Mouse (Mus musculus): ENCODE results near the gene Rnf222.

Rnf222 gene

GRCm38 (mm10) chr11:68890625-68891024 is 2.3 kb downstream of the Rnf222 start:
- no peak for DNase-seq

- DNase-seq = no peak
These were observed 3.5 kb downstream of the Rnf222 start for GRCm38 (mm10) chr11:68891823-68892222.

GRCm38 (mm10) chr11:68892233-68892832 is 4.0 kb downstream of the Rnf222 start:
- no peak for DNase-seq

GRCm38 (mm10) chr11:68893911-68894464 is 5.6 kb downstream of the Rnf222 start:
- DNase-seq = no peak

GRCm38 (mm10) chr11:68896247-68896646 is 7.9 kb downstream of the Rnf222 start:
- DNase-seq = no peak

GRCm38 (mm10) chr11:68897120-68897519 is 8.8 kb downstream of the Rnf222 start:
- peak; percentile 30 for DNase-seq

GRCm38 (mm10) chr11:68897838-68898237 is 9.5 kb downstream of the Rnf222 start:
- DNase-seq = no peak

- DNase-seq = no peak
These were observed 10.4 kb downstream of the Rnf222 start for GRCm38 (mm10) chr11:68898790-68899189.

GRCm38 (mm10) chr11:68899815-68900214 is 11.5 kb downstream of the Rnf222 start:
- DNase-seq = no peak

GRCm38 (mm10) chr11:68900519-68901350 is 12.4 kb downstream of the Rnf222 start:
- DNase-seq = peak; percentile 17

- peak; percentile 98 for DNase-seq
These were observed 13.1 kb downstream of the Rnf222 start, which contains the start of gene Rpl26 for GRCm38 (mm10) chr11:68901351-68902046. Gene Rpl26 (plus strand): TSS chr11:68901583.

GRCm38 (mm10) chr11:68902047-68902364 is 13.7 kb downstream of the Rnf222 start:
- no peak for DNase-seq

- no peak for DNase-seq
These were observed 14.0 kb downstream of the Rnf222 start for GRCm38 (mm10) chr11:68902367-68902766.

GRCm38 (mm10) chr11:68902823-68903222 is 14.5 kb downstream of the Rnf222 start:
- DNase-seq = no peak

- no peak for DNase-seq
These were observed 15.4 kb downstream of the Rnf222 start for GRCm38 (mm10) chr11:68903775-68904174.

- peak; percentile 74 for DNase-seq
These were observed 16.2 kb downstream of the Rnf222 start for GRCm38 (mm10) chr11:68904375-68905137.

- no peak for DNase-seq
These were observed 16.8 kb downstream of the Rnf222 start for GRCm38 (mm10) chr11:68905138-68905531.

GRCm38 (mm10) chr11:68905665-68906460 is 17.5 kb downstream of the Rnf222 start:
- no peak for DNase-seq

GRCm38 (mm10) chr11:68906461-68906790 is 18.1 kb downstream of the Rnf222 start:
- no peak for DNase-seq

- no peak for DNase-seq
These were observed 18.9 kb downstream of the Rnf222 start for GRCm38 (mm10) chr11:68907251-68907650.

GRCm38 (mm10) chr11:68908846-68909503 is 20.6 kb downstream of the Rnf222 start:
- DNase-seq = no peak

All from right cerebral cortex, adult 18-20 months (tissue).